8 mouse cellular contexts compared by ENCODE assay signal in the genomic region with DNA sequence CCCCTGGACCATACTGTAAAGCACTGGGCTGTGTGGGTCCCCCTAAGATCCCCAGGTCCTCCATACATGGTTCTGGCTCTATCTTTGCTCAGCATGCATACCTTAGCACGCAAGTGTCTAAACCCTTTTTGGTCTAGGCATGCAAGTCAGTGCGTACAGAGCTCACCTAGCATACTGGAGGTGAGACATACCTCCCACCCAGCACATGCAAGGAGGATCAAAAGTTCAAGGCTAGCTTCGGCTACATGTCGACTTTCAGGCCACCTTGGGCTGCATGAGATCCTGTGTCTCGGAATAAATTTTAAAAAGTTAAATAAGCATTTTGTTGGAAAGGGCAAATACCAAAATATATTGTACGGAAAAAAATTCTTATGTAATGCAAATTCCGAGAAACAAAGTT. TPM values are rescaled to one million over a fixed set of nuclear protein-coding genes. Genes with fewer than 3 reads are reported as not detected.
DNase-seq lines count a peak whose midpoint lies in the region; ATAC-seq and TF ChIP-seq lines count a peak whose summit lies in the region.

No protein-coding gene starts in this region.

- no peak for ATAC-seq in kidney, postnatal 0 days (replicated peaks; ENCODE audit: low FRiP score, low read depth)
- ATAC-seq in erythroblast, adult 5-6 weeks (replicated peaks; ENCODE audit: low FRiP score, poor library complexity, severe bottlenecking), result peak; percentile 28
- peak; percentile 15; the same call in 1 of the 2 replicates for ATAC-seq in limb, embryonic 11.5 days (ENCODE audit: insufficient number of reproducible peaks, low FRiP score, low TSS enrichment, low read depth)
- peak; percentile 54 for ATAC-seq in neural tube, embryonic 13.5 days (ENCODE audit: low read depth)
- ATAC-seq in erythroid progenitor cell, adult 5-6 weeks (replicated peaks; ENCODE audit: low FRiP score, poor library complexity, severe bottlenecking), result no peak; the same call in 1 of the 2 replicates

- H3K9me3 ChIP-seq in kidney, postnatal 0 days (replicated peaks; ENCODE audit: low read length), result no peaks in the 10 kb centered on the region
- no peaks in the 10 kb centered on the region for H3K9me3 ChIP-seq in limb, embryonic 11.5 days (ENCODE audit: control insufficient read depth, low read length)
- no peaks in the 10 kb centered on the region for H3K9me3 ChIP-seq in neural tube, embryonic 13.5 days

- 33% methylated on average over 7 of the region's 7 CpGs for WGBS in kidney, postnatal 0 days
- WGBS in limb, embryonic 11.5 days, result 42% methylated on average over 7 of the region's 7 CpGs
- WGBS in neural tube, embryonic 13.5 days, result 44% methylated on average over 7 of the region's 7 CpGs

- no peak for DNase-seq in kidney, postnatal 0 days (ENCODE audit: low spot score)
- DNase-seq in kidney, postnatal 25 days, result no peak
- DNase-seq in limb, embryonic 11.5 days (ENCODE audit: low spot score), result no peak
- no peak for DNase-seq in urinary bladder, postnatal 36 days (ENCODE audit: low spot score in 2 of 2)
- no peak for DNase-seq in ovary, postnatal 14 days (ENCODE audit: low spot score)

- H3K9ac ChIP-seq in kidney, postnatal 0 days (ENCODE audit: low read depth, low read length), result no peak overlapping the region
- no peak overlapping the region for H3K9ac ChIP-seq in limb, embryonic 11.5 days (ENCODE audit: low read length)
- H3K9ac ChIP-seq in neural tube, embryonic 13.5 days, result no peak overlapping the region

- H3K36me3 ChIP-seq in kidney, postnatal 0 days (ENCODE audit: insufficient read depth, low read length), result no peaks in the 10 kb centered on the region
- no peaks in the 10 kb centered on the region for H3K36me3 ChIP-seq in limb, embryonic 11.5 days (ENCODE audit: control insufficient read depth, insufficient read depth, low read length)
- H3K36me3 ChIP-seq in neural tube, embryonic 13.5 days, result no peaks in the 10 kb centered on the region

- peak overlapping the region; percentile 43 for H3K4me2 ChIP-seq in kidney, postnatal 0 days (ENCODE audit: low read length)
- H3K4me2 ChIP-seq in limb, embryonic 11.5 days (ENCODE audit: low read depth, severe bottlenecking), result peak overlapping the region; percentile 49; the same call in 1 of the 2 replicates
- peak overlapping the region; percentile 52 for H3K4me2 ChIP-seq in neural tube, embryonic 13.5 days

- no peak overlapping the region for H3K27ac ChIP-seq in kidney, postnatal 0 days
- no peak overlapping the region for H3K27ac ChIP-seq in limb, embryonic 11.5 days (replicated peaks; ENCODE audit: low read depth, low read length)
- no peak overlapping the region; the same call in 1 of the 2 replicates for H3K27ac ChIP-seq in neural tube, embryonic 13.5 days (replicated peaks)

- H3K4me3 ChIP-seq in kidney, postnatal 0 days (replicated peaks; ENCODE audit: low read depth, low read length), result peak overlapping the region; percentile 8; the same call in 1 of the 2 replicates
- no peak overlapping the region for H3K4me3 ChIP-seq in limb, embryonic 11.5 days (ENCODE audit: low read depth, low read length)
- peak overlapping the region; percentile 30 for H3K4me3 ChIP-seq in neural tube, embryonic 13.5 days

- no peaks in the 10 kb centered on the region for H3K4me1 ChIP-seq in kidney, postnatal 0 days (replicated peaks; ENCODE audit: insufficient read depth, low read length)
- no peaks in the 10 kb centered on the region for H3K4me1 ChIP-seq in limb, embryonic 11.5 days (ENCODE audit: control insufficient read depth, insufficient read depth, low read length)
- peaks cover 5% of the 10 kb centered on the region; the same call in 1 of the 2 replicates for H3K4me1 ChIP-seq in neural tube, embryonic 13.5 days (replicated peaks)

- no peak for TF ChIP-seq CTCF in kidney, postnatal 0 days (IDR thresholded peaks at IDR 0.05; ENCODE audit: low read depth)

- H3K27me3 ChIP-seq in kidney, postnatal 0 days (ENCODE audit: insufficient read depth, low read length), result no peaks in the 10 kb centered on the region
- H3K27me3 ChIP-seq in limb, embryonic 11.5 days (ENCODE audit: control insufficient read depth, insufficient read depth, low read length), result no peaks in the 10 kb centered on the region
- H3K27me3 ChIP-seq in neural tube, embryonic 13.5 days, result no peaks in the 10 kb centered on the region

RNA-seq across cellular contexts. Expression of a gene that starts 10.4 kb away (rescaled TPM):
- 22.0 and 25.5 TPM in 2 replicates for polyA plus RNA-seq in kidney, postnatal 0 days (2015; fragmentation: Nextera tagmentation; extraction: Ambion mirVana)
- total RNA-seq in erythroblast, adult 5-6 weeks (2015; ENCODE audit: low replicate concordance), result 1.3 and 2.3 TPM in 2 replicates
- total RNA-seq in erythroblast, adult 5-6 weeks (2017; ENCODE audit: low replicate concordance), result 4.2 and 6.0 TPM in 2 replicates
- 35.7 and 40.5 TPM in 2 replicates for polyA plus RNA-seq in limb, embryonic 11.5 days (2014; fragmentation: Nextera tagmentation; extraction: Ambion mirVana)
- 65.5 and 69.2 TPM in 2 replicates for polyA plus RNA-seq in neural tube, embryonic 13.5 days (2015; fragmentation: Nextera tagmentation; extraction: Ambion mirVana)
- 6.5 and 13.4 TPM in 2 replicates for total RNA-seq in erythroid progenitor cell, adult 5-6 weeks (2015; ENCODE audit: low replicate concordance)
- total RNA-seq in erythroid progenitor cell, adult 5-6 weeks (2017; ENCODE audit: low replicate concordance), result 1.2 and 7.1 TPM in 2 replicates

RNA-seq across cellular contexts. Expression of a gene that starts 23.8 kb away (rescaled TPM):
- polyA plus RNA-seq in kidney, postnatal 0 days (2015; fragmentation: Nextera tagmentation; extraction: Ambion mirVana), result 46.7 and 47.2 TPM in 2 replicates
- total RNA-seq in erythroblast, adult 5-6 weeks (2015; ENCODE audit: low replicate concordance), result 10.9 and 13.1 TPM in 2 replicates
- 4.7 and 5.3 TPM in 2 replicates for total RNA-seq in erythroblast, adult 5-6 weeks (2017; ENCODE audit: low replicate concordance)
- polyA plus RNA-seq in limb, embryonic 11.5 days (2014; fragmentation: Nextera tagmentation; extraction: Ambion mirVana), result 36.9 and 39.3 TPM in 2 replicates
- polyA plus RNA-seq in neural tube, embryonic 13.5 days (2015; fragmentation: Nextera tagmentation; extraction: Ambion mirVana), result 33.3 and 33.8 TPM in 2 replicates
- total RNA-seq in erythroid progenitor cell, adult 5-6 weeks (2015; ENCODE audit: low replicate concordance), result 5.4 and 10.5 TPM in 2 replicates
- 2.0 and 2.4 TPM in 2 replicates for total RNA-seq in erythroid progenitor cell, adult 5-6 weeks (2017; ENCODE audit: low replicate concordance)

RNA-seq across cellular contexts. Expression of a gene that starts 31.3 kb away (rescaled TPM):
- 7.2 and 8.1 TPM in 2 replicates for polyA plus RNA-seq in kidney, postnatal 0 days (2015; fragmentation: Nextera tagmentation; extraction: Ambion mirVana)
- total RNA-seq in erythroblast, adult 5-6 weeks (2015; ENCODE audit: low replicate concordance), result 1.2 and 17.8 TPM in 2 replicates
- 6.1 and 6.5 TPM in 2 replicates for total RNA-seq in erythroblast, adult 5-6 weeks (2017; ENCODE audit: low replicate concordance)
- polyA plus RNA-seq in limb, embryonic 11.5 days (2014; fragmentation: Nextera tagmentation; extraction: Ambion mirVana), result 12.4 and 14.2 TPM in 2 replicates
- polyA plus RNA-seq in neural tube, embryonic 13.5 days (2015; fragmentation: Nextera tagmentation; extraction: Ambion mirVana), result 9.0 and 10.6 TPM in 2 replicates
- 3.2 and 5.0 TPM in 2 replicates for total RNA-seq in erythroid progenitor cell, adult 5-6 weeks (2015; ENCODE audit: low replicate concordance)
- 3.6 and 15.9 TPM in 2 replicates for total RNA-seq in erythroid progenitor cell, adult 5-6 weeks (2017; ENCODE audit: low replicate concordance)

Comparison
In these comparisons a context has a peak if more than half of its experiments do, and no peak if none do; other contexts are left out.
1. ATAC-seq: peak in erythroblast, adult 5-6 weeks (single experiment), limb, embryonic 11.5 days (single experiment) and neural tube, embryonic 13.5 days (single experiment); none in kidney, postnatal 0 days (single experiment) and erythroid progenitor cell, adult 5-6 weeks (single experiment).
2. Peak in every context shown above with its lines, with median percentiles within 50 percentile points of each other: H3K4me2 ChIP-seq.